Mouse (Mus musculus) midbrain, embryonic 15.5 days (tissue): ENCODE data around the gene Pidd1. TPM values are rescaled to one million over a fixed set of nuclear protein-coding genes. Genes with fewer than 3 reads are reported as not detected.

ENCODE experiments used
- ATAC-seq: fragments of 200-750 bp; cut with Nextera tagmentation; replicated peaks from 2 replicates; pipeline ENCODE4 v1.8.0; 2017; ENCODE audit warnings: moderate TSS enrichment
- H3K27ac ChIP-seq: fragments of 300-500 bp; sonication (generic); 2 replicates; pipeline ENCODE4 v1.5.1; 2015; ENCODE audit warnings: mild to moderate bottlenecking, inconsistent platforms
- H3K27me3 ChIP-seq: fragments of 300-500 bp; sonication (generic); replicated peaks from 2 replicates; pipeline ENCODE4 v1.6.1; 2015; ENCODE audit warnings: inconsistent platforms
- H3K36me3 ChIP-seq: fragments of 300-500 bp; sonication (generic); replicated peaks from 2 replicates; pipeline ENCODE4 v1.6.1; 2015; ENCODE audit warnings: inconsistent platforms
- H3K4me1 ChIP-seq: fragments of 300-500 bp; sonication (generic); 2 replicates; pipeline ENCODE4 v1.6.1; 2015; ENCODE audit warnings: inconsistent platforms
- H3K4me2 ChIP-seq: fragments of 300-500 bp; sonication (generic); 2 replicates; pipeline ENCODE4 v1.6.1; 2015; ENCODE audit warnings: inconsistent platforms, mild to moderate bottlenecking, moderate library complexity
- H3K4me3 ChIP-seq: fragments of 300-500 bp; sonication (generic); 2 replicates; pipeline ENCODE4 v1.5.1; 2015; ENCODE audit warnings: mild to moderate bottlenecking, inconsistent platforms
- H3K9ac ChIP-seq: fragments of 300-500 bp; sonication (generic); 2 replicates; pipeline ENCODE4 v1.6.1; 2015; ENCODE audit warnings: mild to moderate bottlenecking, inconsistent platforms
- H3K9me3 ChIP-seq: fragments of 300-500 bp; sonication (generic); 2 replicates; pipeline ENCODE4 v1.6.1; 2016; ENCODE audit warnings: inconsistent platforms
- WGBS: fragments of 180-500 bp; shearing (Covaris S2); methylation state at CpG from one replicate; pipeline ENCODE4 v1.1.7; 2015; ENCODE audit warnings: mixed read lengths; 5-methylcytosine and 5-hydroxymethylcytosine counted together
- polyA plus RNA-seq: library from polyadenylated mRNA; unstranded; fragments of >200 nt; fragmentation: Nextera tagmentation; extraction: Ambion mirVana; gene quantifications from 2 replicates; pipeline ENCODE4 v1.2.1, GENCODE M21; 2015

Pidd1 gene
- polyA plus RNA-seq, 1 experiment from 2014 or later: 3.8 TPM

- ATAC-seq: peak; percentile 43; the same call in 1 of the 2 replicates
- WGBS: 8% methylated on average over 10 of the region's 10 CpGs
- Histone ChIP-seq H3K27me3 (peaks cover 12% of the 10 kb centered on the region), H3K36me3 (no peaks in the 10 kb centered on the region), H3K4me3 (peak overlapping the region; percentile 70), H3K9ac (no peak overlapping the region), H3K27ac (peak overlapping the region; percentile 74; the same call in 1 of the 2 replicates), H3K9me3 (no peaks in the 10 kb centered on the region), H3K4me1 (peaks cover 45% of the 10 kb centered on the region), H3K4me2 (peak overlapping the region; percentile 89)
These were observed 37.1 kb upstream of the Pidd1 start for GRCm38 (mm10) chr7:141480842-141481497.

- Histone ChIP-seq H3K36me3 (no peaks in the 10 kb centered on the region), H3K9me3 (no peaks in the 10 kb centered on the region), H3K4me2 (no peak overlapping the region), H3K4me1 (peaks cover 47% of the 10 kb centered on the region), H3K27ac (no peak overlapping the region), H3K9ac (no peak overlapping the region), H3K4me3 (no peak overlapping the region), H3K27me3 (peaks cover 12% of the 10 kb centered on the region)
- 69% methylated on average over 5 of the region's 5 CpGs for WGBS
- ATAC-seq: no peak
These were observed 34.5 kb upstream of the Pidd1 start for GRCm38 (mm10) chr7:141478270-141478748.

- Histone ChIP-seq H3K9ac (no peak overlapping the region), H3K4me2 (no peak overlapping the region), H3K36me3 (peaks cover 2% of the 10 kb centered on the region; the same call in 1 of the 2 replicates), H3K27ac (no peak overlapping the region), H3K27me3 (peaks cover 12% of the 10 kb centered on the region), H3K9me3 (no peaks in the 10 kb centered on the region), H3K4me1 (peaks cover 42% of the 10 kb centered on the region), H3K4me3 (no peak overlapping the region)
- ATAC-seq: no peak
- WGBS: 79% methylated on average over 4 of the region's 4 CpGs
These were observed 33.9 kb upstream of the Pidd1 start for GRCm38 (mm10) chr7:141477578-141478269.

DNA sequence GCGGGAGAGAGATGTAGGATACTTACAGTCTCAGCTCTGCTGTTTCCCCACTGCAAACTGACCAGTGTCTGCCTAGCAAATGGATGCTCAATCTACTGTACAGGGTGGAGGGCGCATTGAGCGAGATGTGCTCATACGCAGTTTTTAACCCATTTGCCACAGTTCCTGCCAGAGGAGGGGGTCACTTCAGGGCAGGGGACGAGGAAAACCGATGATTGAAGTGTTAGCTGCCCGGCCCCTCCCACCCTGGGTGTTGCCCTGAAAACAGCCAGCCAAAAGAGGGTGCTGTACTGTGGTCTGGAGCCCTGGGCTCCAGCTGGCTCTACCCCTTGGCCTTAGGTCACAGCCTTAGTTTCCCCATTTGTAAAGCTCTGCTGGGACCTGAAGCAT is 33.2 kb upstream of the Pidd1 start:
- H3K4me2 ChIP-seq: peak overlapping the region; percentile 81; the same call in 1 of the 2 replicates

DNA sequence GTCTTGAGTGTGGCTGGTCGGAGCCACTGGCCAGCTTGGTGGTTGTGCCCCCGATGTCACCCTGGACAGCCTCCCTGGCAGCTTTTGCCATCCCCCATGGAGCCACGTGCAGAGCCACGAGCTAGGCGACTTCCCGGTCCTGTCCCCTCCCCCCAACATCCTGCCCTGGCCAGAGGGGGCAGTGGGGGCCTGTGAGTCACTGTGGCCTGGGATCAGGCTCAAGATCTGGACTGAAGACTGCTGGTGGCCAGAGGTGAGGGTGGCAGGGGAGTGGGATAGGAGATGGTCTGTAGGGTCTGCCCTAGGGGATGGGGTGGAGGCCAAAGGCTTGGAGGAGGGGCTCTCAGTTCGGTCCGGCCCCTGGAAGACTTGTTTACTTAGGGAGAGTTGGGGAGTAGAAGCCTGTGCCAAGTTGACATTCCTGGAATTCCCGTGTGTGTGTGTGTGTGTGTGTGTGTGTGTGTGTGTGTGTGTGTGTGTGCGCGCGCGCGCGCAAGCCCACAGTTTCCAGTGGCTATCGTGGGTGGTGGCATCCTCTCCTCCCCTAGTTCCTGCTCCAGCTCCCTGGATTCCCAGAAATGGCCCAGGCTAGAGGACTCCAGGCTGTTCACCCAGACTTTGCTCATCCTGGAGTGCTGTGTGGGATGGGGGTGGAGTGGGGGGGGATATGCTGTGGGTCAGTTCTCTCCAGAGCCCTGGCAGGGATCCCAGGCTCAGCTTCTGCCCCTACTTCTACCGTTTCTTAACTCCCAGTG is 32.6 kb upstream of the Pidd1 start:
- Histone ChIP-seq H3K27ac (peak overlapping the region; percentile 57; the same call in 1 of the 2 replicates), H3K4me2 (peak overlapping the region; percentile 81), H3K9me3 (no peaks in the 10 kb centered on the region), H3K36me3 (peaks cover 6% of the 10 kb centered on the region), H3K9ac (no peak overlapping the region), H3K4me3 (peak overlapping the region; percentile 78), H3K4me1 (peaks cover 32% of the 10 kb centered on the region), H3K27me3 (peaks cover 12% of the 10 kb centered on the region)
- ATAC-seq: no peak
- 7% methylated on average over 17 of the region's 17 CpGs for WGBS

More for the DNA sequence above, 33.2 kb upstream of the Pidd1 start:
- Histone ChIP-seq H3K27me3 (peaks cover 12% of the 10 kb centered on the region), H3K9me3 (no peaks in the 10 kb centered on the region), H3K27ac (0 out of 2 replicates have a peak overlapping the region, but pooled peaks have one; percentile 57), H3K36me3 (peaks cover 4% of the 10 kb centered on the region; the same call in 1 of the 2 replicates), H3K4me3 (0 out of 2 replicates have a peak overlapping the region, but pooled peaks have one; percentile 78), H3K9ac (no peak overlapping the region), H3K4me1 (peaks cover 36% of the 10 kb centered on the region)
- 30% methylated on average over 7 of the region's 7 CpGs for WGBS
- ATAC-seq: no peak

DNA sequence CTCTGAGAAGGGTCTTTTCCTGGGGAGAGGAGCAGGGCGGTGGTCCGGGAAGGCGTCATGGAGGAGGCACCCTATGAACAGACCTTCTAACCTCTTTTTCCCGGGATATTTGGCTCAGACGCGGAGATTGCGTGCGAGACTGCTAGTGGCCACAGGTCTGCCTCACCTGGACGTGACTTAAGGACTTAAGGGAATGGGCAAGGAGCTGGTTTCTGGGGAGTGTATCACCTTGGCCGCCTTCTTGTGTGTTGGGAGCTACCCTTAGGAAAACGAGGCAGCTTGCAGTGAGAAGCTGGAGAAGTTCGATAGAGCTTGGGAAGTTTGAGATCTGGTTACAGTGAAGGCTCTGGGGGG is 32.0 kb upstream of the Pidd1 start:
- Histone ChIP-seq H3K9me3 (no peaks in the 10 kb centered on the region), H3K4me2 (peak overlapping the region; percentile 81), H3K27ac (peak overlapping the region; percentile 57; the same call in 1 of the 2 replicates), H3K27me3 (peaks cover 12% of the 10 kb centered on the region), H3K9ac (peak overlapping the region; percentile 76; the same call in 1 of the 2 replicates), H3K4me3 (peak overlapping the region; percentile 78), H3K36me3 (peaks cover 11% of the 10 kb centered on the region), H3K4me1 (peaks cover 26% of the 10 kb centered on the region)
- 1% methylated on average over 12 of the region's 12 CpGs for WGBS
- ATAC-seq: no peak

- peak within 1 kb of the TSS; percentile 76 for H3K9ac ChIP-seq
- H3K4me2 ChIP-seq: peak within 1 kb of the TSS; percentile 81
- peaks cover 12% of the 10 kb centered on the region for H3K27me3 ChIP-seq
- H3K9me3 ChIP-seq: no peaks in the 10 kb centered on the region
- H3K27ac ChIP-seq: peak within 1 kb of the TSS; percentile 87
- H3K4me1 ChIP-seq: peaks cover 22% of the 10 kb centered on the region
- peaks cover 14% of the 10 kb centered on the region for H3K36me3 ChIP-seq
- peak within 1 kb of the TSS; percentile 78 for H3K4me3 ChIP-seq
- peak; percentile 88 for ATAC-seq
- WGBS: under 1% methylated on average over 84 of the region's 87 CpGs
These were observed 31.4 kb upstream of the Pidd1 start, which contains the start of the genes Polr2l and Tspan4 for GRCm38 (mm10) chr7:141475011-141475804. Gene Polr2l (minus strand): TSS chr7:141475132. Gene Tspan4 (plus strand): TSS chr7:141475240.

DNA sequence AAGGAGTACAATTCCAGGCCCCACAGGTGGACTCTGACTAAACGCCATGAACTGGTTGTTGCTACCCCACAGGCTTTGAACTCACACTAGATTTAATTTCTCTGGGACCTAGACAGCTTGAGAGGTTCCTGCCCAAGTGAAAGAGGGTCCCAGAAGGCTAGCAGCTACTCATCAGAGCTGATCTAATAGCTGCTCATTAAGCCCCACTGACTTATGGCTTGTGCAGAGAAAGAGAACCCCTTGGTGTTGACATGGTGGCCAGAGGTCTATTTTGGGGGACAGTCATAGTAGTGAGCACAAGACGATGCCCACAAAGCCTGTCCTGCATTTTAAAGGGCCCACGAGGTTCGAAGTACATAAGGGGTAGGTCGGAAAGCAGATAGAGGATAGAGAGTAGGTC is 30.3 kb upstream of the Pidd1 start:
- WGBS: 6% methylated on average over 5 of the region's 5 CpGs
- Histone ChIP-seq H3K27ac (0 out of 2 replicates have a peak overlapping the region, but pooled peaks have one; percentile 87), H3K4me2 (peak overlapping the region; percentile 81), H3K9me3 (no peaks in the 10 kb centered on the region), H3K9ac (peak overlapping the region; percentile 76), H3K27me3 (peaks cover 12% of the 10 kb centered on the region), H3K36me3 (peaks cover 14% of the 10 kb centered on the region), H3K4me1 (peaks cover 31% of the 10 kb centered on the region), H3K4me3 (peak overlapping the region; percentile 78)
- no peak for ATAC-seq

GRCm38 (mm10) chr7:141472763-141473162 is 28.9 kb upstream of the Pidd1 start:
- no peak overlapping the region for H3K9ac ChIP-seq
- H3K27ac ChIP-seq: no peak overlapping the region
- 89% methylated on average over 6 of the region's 6 CpGs for WGBS
- no peak for ATAC-seq
- H3K4me3 ChIP-seq: no peak overlapping the region
- H3K36me3 ChIP-seq: peaks cover 14% of the 10 kb centered on the region
- H3K9me3 ChIP-seq: no peaks in the 10 kb centered on the region
- peaks cover 10% of the 10 kb centered on the region for H3K27me3 ChIP-seq
- peaks cover 45% of the 10 kb centered on the region for H3K4me1 ChIP-seq
- no peak overlapping the region for H3K4me2 ChIP-seq

- peaks cover 14% of the 10 kb centered on the region for H3K36me3 ChIP-seq
- ATAC-seq: no peak
- 86% methylated on average over 6 of the region's 6 CpGs for WGBS
- no peak overlapping the region for H3K9ac ChIP-seq
- peaks cover 6% of the 10 kb centered on the region for H3K27me3 ChIP-seq
- H3K4me2 ChIP-seq: no peak overlapping the region
- H3K4me3 ChIP-seq: no peak overlapping the region
- no peaks in the 10 kb centered on the region for H3K9me3 ChIP-seq
- H3K4me1 ChIP-seq: peaks cover 48% of the 10 kb centered on the region
- H3K27ac ChIP-seq: no peak overlapping the region
These were observed 28.4 kb upstream of the Pidd1 start for GRCm38 (mm10) chr7:141472226-141472625.

DNA sequence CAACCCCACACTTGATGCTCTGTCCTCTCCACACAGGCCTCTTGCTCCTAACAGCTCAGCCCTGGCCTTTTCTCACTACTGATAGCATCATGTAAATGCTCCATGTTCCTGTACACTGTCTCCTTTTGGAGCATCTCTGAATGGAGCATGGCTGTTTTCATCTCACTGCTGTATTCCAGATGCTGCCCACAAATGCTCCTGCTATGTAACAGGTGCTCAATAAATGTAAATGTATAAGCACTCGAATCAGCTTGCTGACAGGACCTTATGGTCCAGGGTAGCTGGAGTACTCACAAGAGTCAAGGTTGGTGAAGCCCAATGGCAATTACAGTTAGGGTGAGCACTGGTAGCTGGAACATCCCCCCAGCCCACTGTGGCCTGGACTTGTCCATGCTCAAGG is 27.4 kb upstream of the Pidd1 start:
- 93% methylated on average over 1 of the region's 1 CpGs for WGBS
- H3K36me3 ChIP-seq: peaks cover 14% of the 10 kb centered on the region
- no peak overlapping the region for H3K27ac ChIP-seq
- no peaks in the 10 kb centered on the region for H3K9me3 ChIP-seq
- H3K4me3 ChIP-seq: no peak overlapping the region
- ATAC-seq: no peak
- H3K9ac ChIP-seq: no peak overlapping the region
- no peak overlapping the region for H3K4me2 ChIP-seq
- peaks cover 52% of the 10 kb centered on the region for H3K4me1 ChIP-seq
- H3K27me3 ChIP-seq: no peaks in the 10 kb centered on the region; the same call in none of the 2 replicates
